Mouse (Mus musculus) myocyte (in vitro differentiated cells): Measurements from ENCODE around the gene Sytl3.

Experiments
- CEBPB ChIP-seq: IDR thresholded peaks from 2 replicates; pipeline ENCODE4 v1.6.1; 2011; ENCODE audit warnings: mild to moderate bottlenecking, moderate library complexity; ENCODE audit not compliant: poor library complexity, insufficient read depth, severe bottlenecking
- MAX ChIP-seq: IDR thresholded peaks from one replicate; pipeline ENCODE4 v1.6.1; 2011; ENCODE audit warnings: low read depth, mild to moderate bottlenecking, control low read depth
- MYOD1 ChIP-seq, 3 experiments: IDR thresholded peaks; one replicate each; pipeline ENCODE4 v1.6.1; 2011; ENCODE audit warnings: control low read depth in 2 of 3, low read depth in 2 of 3, mild to moderate bottlenecking in 2 of 3, moderate library complexity in 1 of 3; ENCODE audit not compliant: insufficient read length in 2 of 3, control insufficient read depth in 1 of 3
- MYOG ChIP-seq, 3 experiments: IDR thresholded peaks; one replicate each; pipeline ENCODE4 v1.6.1; 2011; ENCODE audit warnings: control low read depth in 2 of 3, low read depth in 2 of 3, mild to moderate bottlenecking in 2 of 3; ENCODE audit not compliant: insufficient read length in 2 of 3, control insufficient read depth in 1 of 3, insufficient read depth in 1 of 3
- POLR2A ChIP-seq: IDR thresholded peaks from one replicate; pipeline ENCODE4 v1.6.1; 2011; ENCODE audit warnings: low read depth, mild to moderate bottlenecking, control low read depth, moderate library complexity; ENCODE audit not compliant: insufficient read length
- REST ChIP-seq: IDR thresholded peaks from one replicate; pipeline ENCODE4 v1.6.1; 2011; ENCODE audit warnings: mild to moderate bottlenecking, control low read depth, moderate library complexity; ENCODE audit not compliant: insufficient read depth, insufficient read length
- TCF12 ChIP-seq: IDR thresholded peaks from one replicate; pipeline ENCODE4 v1.6.1; 2011; ENCODE audit warnings: mild to moderate bottlenecking, control low read depth; ENCODE audit not compliant: poor library complexity, insufficient read depth, severe bottlenecking
- USF1 ChIP-seq: IDR thresholded peaks from one replicate; pipeline ENCODE4 v1.6.1; 2011; ENCODE audit warnings: low read depth, mild to moderate bottlenecking, control low read depth, moderate library complexity

DNA sequence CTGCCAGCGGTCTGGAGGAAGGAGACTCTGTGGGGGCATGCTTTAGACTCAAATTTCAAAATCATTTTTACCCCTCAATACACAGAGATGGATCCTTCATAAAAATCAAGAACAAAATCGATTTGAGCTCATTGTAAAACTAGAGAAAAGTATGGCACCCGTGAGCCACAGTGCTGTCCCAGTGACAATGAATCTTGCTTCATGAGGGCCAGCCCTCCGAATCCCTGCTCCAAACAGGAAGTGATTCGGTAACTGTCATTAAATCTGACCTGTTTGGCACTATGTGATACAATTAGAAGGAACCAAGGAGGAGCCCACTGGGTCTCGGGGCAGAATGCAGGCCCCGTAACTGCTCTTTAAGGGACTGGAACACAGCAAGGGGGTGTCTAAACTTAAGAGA lies 79.9 kb downstream of the Sytl3 start:
- TF ChIP-seq POLR2A (no peak), MYOD1 (IDR thresholded peaks at IDR 0.05; ENCODE audit: control insufficient read depth in 1 of 3, insufficient read length in 2 of 3, low read depth in 2 of 3) (no peak), USF1 (no peak), TCF12 (no peak), REST (no peak), CEBPB (no peak), MYOG (IDR thresholded peaks at IDR 0.05; ENCODE audit: control insufficient read depth in 1 of 3, insufficient read depth in 1 of 3, insufficient read length in 2 of 3, low read depth in 2 of 3) (no peak), MAX (no peak)
